Mouse (Mus musculus): Measurements from ENCODE around the gene Adsl.

Gene Adsl

DNA sequence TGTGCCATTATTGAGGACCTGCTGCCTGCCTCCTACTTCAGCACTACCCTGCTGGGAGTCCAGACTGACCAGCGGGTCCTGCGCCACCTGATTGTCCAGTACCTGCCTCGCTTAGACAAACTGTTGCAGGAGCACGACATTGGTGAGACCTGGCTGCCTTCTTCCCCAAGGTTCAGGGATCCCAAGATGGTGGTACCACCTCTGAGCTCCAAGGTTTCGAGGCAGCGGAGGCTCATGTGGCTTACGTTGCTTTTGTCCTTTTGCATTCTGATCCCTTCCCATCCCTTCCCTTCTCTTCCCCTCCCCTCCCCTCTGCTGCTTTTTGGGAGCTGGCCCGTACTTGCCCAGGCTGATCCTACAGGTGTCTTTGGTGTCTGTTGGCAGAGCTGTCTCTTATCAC is 59.6 kb downstream of the Adsl start:
- no peak for DNase-seq (ENCODE audit: low spot score)

DNA sequence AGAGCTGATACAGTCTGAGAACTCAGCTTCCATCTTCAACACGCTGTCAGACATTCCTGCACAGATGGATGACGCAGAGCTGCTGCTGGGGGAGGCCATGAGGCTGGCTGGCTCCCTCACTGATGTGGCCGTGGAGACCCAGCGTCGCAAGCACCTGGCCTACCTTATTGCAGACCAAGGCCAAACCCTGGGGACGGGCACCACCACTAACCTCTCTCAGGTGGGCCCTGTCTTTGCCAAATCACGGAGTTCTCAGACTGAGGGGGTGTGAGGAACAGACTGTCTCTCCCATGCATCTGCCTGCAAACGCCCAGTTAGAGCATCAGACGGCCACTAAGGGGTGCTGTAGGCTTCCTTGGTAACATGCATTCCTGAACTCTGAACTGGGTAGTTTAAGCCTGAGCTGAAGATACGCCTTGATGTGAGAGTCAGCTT is 60.4 kb downstream of the Adsl start:
- no peak for DNase-seq (ENCODE audit: low spot score)

DNA sequence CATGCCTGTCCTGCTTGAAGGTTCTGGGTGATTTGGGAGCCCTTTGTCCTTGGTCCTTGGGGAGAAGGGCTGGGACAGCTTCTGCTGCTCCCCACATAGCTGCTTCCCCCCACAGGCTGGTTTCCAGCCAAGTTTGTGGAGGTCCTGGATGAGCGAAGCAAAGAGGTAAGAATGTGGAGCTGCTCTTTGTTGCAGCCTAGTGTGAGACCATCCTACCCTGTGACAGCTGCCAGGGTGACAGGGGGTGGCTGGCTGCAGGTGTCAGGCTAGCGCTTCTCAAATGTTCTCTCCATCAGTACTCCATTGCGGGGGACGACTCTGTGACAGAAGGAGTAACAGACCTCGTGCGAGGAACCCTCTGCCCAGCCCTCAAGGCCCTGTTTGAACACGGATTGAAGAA is 61.8 kb downstream of the Adsl start:
- DNase-seq (ENCODE audit: low spot score) = no peak

DNA sequence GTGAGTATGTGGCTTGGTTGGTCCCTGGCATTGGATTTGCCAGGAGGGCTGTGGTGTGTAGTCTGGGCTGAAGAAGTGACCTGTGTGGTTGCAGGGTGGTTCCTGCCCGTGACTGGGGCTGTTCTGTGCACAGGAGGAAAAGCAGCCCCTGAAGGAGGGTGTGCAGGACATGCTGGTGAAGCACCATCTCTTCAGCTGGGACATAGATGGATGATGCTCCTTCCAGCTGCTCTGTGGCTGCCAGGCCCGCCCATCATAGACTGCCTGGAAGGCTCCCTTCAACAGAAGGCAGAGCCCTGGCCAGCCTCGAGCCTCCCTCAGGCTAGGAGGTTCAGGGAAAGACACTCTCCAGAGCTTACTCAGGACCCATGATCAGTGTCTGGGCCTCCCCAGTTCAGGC is 63.2 kb downstream of the Adsl start:
- no peak for DNase-seq (ENCODE audit: low spot score)

DNA sequence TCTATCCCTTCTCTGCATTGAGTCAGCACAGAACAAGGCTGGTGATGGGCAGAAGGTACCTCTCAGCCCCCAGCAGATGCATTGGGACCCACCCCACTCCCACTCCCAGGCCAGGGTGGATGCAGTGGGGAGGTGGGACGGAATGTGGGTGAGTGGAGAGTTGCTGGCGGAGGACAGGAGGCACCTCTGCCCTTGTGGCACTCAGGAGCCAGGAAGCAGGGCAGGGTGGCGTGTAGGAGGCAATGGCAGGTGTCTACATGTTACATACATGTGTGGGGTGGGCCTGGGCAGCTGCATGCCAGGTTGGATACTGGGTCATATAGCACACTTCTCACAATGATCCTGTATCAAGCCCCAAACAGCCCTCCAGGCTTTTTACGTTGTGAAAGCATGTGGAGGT is 64.1 kb downstream of the Adsl start:
- no peak for DNase-seq (ENCODE audit: low spot score)

DNA sequence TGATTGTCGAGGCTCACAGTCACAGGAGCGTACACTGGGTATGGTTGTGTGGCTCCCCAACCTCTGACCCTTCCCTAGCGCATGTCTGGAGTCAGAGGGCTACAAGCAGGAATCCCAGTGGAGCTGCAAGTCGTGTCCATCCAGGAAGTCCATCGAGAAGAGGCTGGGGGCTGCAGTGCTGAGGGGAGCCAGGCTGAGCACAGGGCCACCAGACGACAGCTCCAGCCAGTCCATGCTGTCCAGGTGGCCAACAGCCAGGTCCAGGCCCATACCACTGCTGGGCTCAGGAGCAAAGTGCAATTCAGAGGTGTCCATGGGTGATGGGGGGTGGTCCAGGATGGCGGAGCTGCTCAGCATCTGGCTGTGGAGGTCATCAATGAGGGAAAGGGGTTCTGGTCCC is 64.9 kb downstream of the Adsl start:
- DNase-seq (ENCODE audit: low spot score) = no peak

DNA sequence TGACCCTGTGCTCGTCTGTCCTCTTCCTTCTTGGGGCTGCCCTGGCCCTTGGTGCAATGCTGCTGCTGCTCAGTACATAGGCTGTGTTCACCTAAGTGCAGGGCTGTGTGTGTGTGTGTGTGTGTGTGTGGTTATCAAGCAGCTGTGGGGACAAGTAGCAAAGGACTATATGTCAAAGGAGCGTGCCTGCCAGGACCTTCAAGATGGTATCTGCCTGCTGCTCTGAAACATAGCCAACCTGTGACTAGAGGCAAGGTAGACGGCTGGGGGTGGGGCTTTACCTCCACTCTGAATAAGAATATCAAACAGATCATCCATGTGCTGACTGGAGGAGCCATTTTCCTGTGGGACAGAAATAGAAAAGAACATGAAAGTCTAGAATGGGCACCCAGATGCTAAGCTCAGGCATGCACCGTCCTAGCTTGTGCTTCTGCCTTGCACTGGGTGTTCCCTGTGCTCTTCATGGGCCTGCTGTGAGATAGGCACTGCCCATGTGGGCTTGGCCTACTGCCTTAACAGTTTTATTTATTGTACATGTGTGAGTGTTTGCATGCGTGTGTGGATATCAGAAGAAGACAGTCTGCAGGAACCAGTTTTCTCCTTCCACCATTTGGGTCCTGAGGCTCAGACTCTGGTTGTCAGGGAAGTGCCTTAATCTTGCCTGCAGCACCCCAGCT is 66.9 kb downstream of the Adsl start:
- no peak for DNase-seq (ENCODE audit: low spot score)

DNA sequence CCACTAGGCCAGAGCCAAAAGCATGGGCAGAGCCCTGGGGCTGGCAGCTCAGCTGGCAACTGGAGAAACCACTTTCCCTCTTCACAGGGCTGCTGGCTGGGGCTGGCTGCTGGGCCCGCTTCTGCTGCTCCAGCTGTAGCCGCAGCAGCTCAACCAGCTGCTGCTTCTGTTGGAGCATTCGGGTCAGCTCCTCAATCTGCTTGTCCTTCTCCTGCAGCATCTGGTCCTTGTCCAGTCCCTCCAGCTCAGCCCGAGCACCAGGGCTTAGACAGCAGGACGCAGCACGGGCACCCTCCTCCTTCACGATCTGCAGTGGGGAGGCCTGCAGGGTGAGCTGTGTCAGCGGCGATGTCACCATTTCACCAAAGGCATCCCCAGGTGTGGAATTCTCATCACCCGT is 68.2 kb downstream of the Adsl start:
- DNase-seq (ENCODE audit: low spot score) = no peak

DNA sequence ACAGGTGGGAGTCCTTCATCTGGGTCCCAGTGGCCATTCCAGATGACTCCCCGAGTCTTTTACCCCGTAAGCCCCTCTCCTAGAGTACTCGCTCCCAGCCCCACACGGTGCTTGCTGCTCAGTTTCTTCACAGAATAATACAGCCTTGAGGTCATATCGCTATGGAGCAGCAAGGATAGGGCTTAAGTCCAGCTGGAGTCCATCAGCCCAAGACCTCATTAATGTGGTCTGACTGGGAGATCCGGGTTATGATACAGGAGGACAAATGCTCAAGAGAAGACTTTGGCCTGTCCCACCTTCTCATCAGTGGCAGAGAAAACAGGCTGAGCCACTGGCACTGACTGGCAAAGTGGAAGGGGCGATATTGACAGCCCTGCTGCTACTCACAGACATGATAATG is 69.0 kb downstream of the Adsl start:
- no peak for DNase-seq (ENCODE audit: low spot score)

Data from spleen, adult 12 weeks (tissue).